Mouse (Mus musculus) v-Abl transformed pro-B cells (cell line): ENCODE results near the gene Asap2.

Experiments used
- in situ Hi-C, 2 experiments: fragments of 400-800 bp; cut with MboI; formaldehyde crosslinking; loops; one replicate each; pipeline ENCODE4 v1.15.1; 2025; ENCODE audit not compliant: unreplicated experiment in 2 of 2

The Asap2 gene

GRCm38 (mm10) chr12:21164251-21164650 lies 174.0 kb downstream of the Asap2 start:
- in situ Hi-C loops, result no loop called here

GRCm38 (mm10) chr12:21165157-21165556 lies 174.9 kb downstream of the Asap2 start:
- in situ Hi-C loops, result no loop called here

GRCm38 (mm10) chr12:21165891-21166342 lies 175.7 kb downstream of the Asap2 start:
- in situ Hi-C loops, result no loop called here

- in situ Hi-C loops, result no loop called here
Observed at GRCm38 (mm10) chr12:21166884-21167575, 176.8 kb downstream of the Asap2 start.

GRCm38 (mm10) chr12:21167741-21168140 lies 177.5 kb downstream of the Asap2 start:
- in situ Hi-C loops, result no loop called here

- in situ Hi-C loops, result no loop called here
Observed at GRCm38 (mm10) chr12:21168149-21168548, 177.9 kb downstream of the Asap2 start.

- in situ Hi-C loops, result no loop called here
Observed at GRCm38 (mm10) chr12:21171776-21172490, 181.7 kb downstream of the Asap2 start.

GRCm38 (mm10) chr12:21173847-21174412 lies 183.7 kb downstream of the Asap2 start:
- in situ Hi-C loops, result no loop called here

GRCm38 (mm10) chr12:21176399-21176798 lies 186.1 kb downstream of the Asap2 start:
- in situ Hi-C loops, result no loop called here

- in situ Hi-C loops, result no loop called here
Observed at GRCm38 (mm10) chr12:21177123-21177698, 187.0 kb downstream of the Asap2 start.

GRCm38 (mm10) chr12:21180091-21180490 lies 189.8 kb downstream of the Asap2 start:
- in situ Hi-C loops, result no loop called here

- in situ Hi-C loops, result no loop called here
Observed at GRCm38 (mm10) chr12:21182786-21183185, 192.5 kb downstream of the Asap2 start.

GRCm38 (mm10) chr12:21183321-21183720 lies 193.1 kb downstream of the Asap2 start:
- in situ Hi-C loops, result no loop called here

- in situ Hi-C loops, result no loop called here
Observed at GRCm38 (mm10) chr12:21186145-21186544, 195.9 kb downstream of the Asap2 start.

GRCm38 (mm10) chr12:21188880-21189279 lies 198.6 kb downstream of the Asap2 start:
- in situ Hi-C loops, result no loop called here

GRCm38 (mm10) chr12:21191546-21191945 lies 201.3 kb downstream of the Asap2 start:
- in situ Hi-C loops, result no loop called here

- in situ Hi-C loops, result no loop called here
Observed at GRCm38 (mm10) chr12:21195497-21195896, 205.2 kb downstream of the Asap2 start.

- in situ Hi-C loops, result no loop called here
Observed at GRCm38 (mm10) chr12:21196420-21196819, 206.2 kb downstream of the Asap2 start.

GRCm38 (mm10) chr12:21200613-21201012 lies 210.4 kb downstream of the Asap2 start:
- in situ Hi-C loops, result no loop called here

GRCm38 (mm10) chr12:21201485-21202269 lies 211.4 kb downstream of the Asap2 start:
- in situ Hi-C loops, result no loop called here
